Mouse (Mus musculus) cerebellum, postnatal 36 days (tissue): ENCODE data around the gene Sft2d1.
"Not testable (repeated sequence)": the region's sequence is repeated elsewhere in the genome, so short reads cannot be mapped to it uniquely, and the experiment has no call there.

Source experiments
- DNase-seq, 2 experiments: peaks; one replicate each; pipeline ENCODE4 v3.0.0; 2021 to 2022; ENCODE audit warnings: mixed read lengths in 2 of 2

The Sft2d1 gene

DNA sequence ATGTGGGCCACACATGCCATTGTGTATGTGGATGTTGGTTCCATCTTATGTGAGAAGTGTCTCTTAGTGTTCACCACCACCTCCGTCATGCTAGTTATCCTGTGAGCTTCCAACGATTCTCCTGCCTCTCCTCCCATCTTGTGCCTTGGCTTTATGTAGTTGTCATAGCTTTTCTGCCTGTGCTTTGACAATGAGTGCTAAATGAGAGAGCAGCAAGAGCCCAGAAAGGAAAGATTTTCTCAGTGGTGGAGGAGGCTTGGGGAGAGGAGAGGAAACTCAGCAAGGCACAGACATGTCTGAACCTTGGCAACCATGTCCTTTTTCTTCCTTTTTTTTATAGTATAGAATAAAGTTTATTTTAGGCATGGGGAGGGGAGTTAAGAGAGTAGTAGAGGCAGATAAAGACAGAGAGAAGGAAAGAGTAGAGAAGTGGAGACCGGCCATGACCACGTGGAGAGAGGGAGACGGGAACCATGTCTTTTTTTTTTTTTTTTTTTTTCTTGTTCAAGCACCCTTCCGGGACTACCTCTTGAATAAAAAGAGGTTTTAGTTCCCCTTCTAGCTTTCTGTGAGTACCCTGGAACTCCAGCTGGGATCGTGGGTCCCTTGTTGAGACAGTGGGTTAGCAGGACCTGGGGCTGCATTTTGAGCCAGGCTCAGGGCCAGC is 8.0 kb upstream of the Sft2d1 start:
- DNase-seq = no peak

DNA sequence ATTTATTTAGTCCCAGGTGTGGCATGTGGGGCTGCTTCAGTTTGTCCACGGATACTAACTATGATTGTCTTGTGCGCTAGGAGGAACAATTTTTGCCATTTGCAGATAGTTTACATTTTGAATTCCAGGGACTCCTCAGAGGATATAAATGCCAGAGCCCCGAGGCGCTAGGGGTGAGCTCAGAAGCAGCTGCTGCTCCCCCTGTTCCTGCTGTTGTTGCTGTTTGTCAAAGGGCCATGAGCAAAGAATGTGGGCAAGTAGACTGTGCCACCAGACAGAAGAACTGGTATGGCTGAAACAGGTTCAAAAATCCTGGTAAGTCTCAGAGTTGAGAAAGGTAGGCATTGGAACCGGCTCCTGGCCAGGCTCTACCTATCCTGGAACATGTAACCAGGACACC is 7.2 kb upstream of the Sft2d1 start:
- DNase-seq = no peak

DNA sequence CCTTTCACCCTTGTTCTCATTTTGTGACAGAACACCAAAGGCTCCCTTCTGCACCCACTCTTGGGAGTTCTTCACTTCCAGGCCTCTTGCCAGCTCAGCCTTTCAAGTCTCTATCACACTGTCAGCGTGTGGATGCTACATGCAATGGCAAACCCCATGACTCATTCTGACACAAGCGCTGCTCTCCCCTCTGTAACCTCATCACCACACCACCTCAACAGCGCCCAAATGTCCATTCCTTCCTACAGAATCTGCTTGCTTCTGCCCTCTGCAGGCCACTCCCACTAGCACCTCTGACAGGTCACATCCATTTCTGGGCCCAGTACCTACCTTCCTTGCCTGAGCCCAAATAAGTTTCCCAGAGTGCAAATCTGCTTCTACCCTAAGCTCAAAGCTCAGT is 5.1 kb upstream of the Sft2d1 start:
- DNase-seq = no peak

DNA sequence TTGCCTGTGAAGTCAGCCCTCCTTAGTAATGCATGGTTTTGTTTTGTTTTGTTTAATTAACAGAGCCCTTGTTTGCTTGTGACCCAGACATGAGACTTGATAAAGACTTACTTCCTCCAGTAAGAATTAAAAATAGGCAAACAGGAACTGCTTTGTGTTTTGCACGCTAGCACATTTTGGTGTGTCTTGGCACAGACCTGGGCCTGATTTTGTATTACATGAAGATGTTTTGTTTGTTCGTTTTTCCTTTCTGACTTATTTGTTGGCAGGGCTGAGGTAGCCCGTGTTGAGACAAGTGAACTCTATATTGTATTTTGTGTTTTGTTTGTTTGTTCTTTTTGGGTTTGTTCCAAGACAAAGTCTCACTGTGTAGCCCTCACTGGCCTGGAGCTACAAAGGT is 849 bp downstream of the Sft2d1 start:
- no peak for DNase-seq

DNA sequence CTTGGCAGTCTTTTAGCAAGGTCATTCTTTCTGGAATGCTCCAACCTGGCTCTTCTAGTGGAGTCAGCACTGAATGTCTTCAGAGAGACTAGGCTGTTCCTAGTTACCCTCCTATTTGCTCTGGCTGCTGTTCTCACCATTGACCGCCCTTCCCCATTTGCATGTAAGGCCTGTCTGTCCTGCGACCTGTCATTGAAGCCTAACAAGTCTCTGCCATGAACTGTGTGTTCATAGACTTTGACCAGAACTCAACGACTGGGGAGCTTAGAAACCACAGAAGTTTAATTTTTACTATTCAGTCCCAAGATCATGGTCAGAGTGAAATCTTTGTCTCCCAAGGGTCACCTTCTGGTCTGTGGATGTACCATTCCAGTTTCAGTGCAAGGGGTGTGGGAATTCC is 3.1 kb downstream of the Sft2d1 start:
- no peak for DNase-seq

DNA sequence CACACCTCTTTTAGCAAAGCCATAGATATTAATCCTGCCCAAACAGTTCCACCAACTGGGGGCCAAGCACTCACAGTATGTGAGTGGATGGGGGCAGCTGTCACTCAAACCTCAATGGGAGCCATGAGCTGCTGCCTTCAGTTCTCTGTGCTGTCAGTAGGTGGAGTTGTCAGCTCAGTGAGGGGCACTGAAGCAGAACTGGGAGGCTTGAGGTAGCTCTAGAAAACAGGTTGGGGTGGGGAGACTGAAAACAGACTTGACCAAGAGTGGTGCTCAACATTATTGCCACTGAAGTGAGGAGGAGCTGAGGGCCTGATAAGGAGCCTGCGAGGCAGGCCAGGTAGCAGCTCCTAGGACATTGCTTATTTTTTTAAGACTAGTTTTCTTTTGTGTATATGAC is 5.3 kb downstream of the Sft2d1 start:
- no peak for DNase-seq

DNA sequence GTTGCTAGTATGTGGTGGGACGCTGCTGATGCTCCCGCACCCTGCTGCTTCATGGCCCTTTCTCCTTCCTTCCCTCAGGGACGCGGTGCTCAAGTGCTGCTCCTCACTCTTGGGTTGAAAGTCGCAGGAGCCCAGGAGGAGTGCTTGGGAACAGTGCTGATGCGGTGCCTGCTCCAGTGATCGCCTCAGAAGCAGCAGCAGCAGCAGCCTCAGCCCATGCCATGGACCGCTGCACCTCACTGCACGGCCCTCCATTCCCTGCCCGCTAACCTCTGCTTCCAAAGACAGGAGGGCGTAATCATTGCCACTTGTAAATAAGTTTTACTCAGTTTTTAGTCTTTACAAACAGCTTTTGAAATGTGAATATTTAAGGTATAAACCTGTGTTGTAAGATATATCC is 16.0 kb downstream of the Sft2d1 start:
- DNase-seq = not testable (repeated sequence)

DNA sequence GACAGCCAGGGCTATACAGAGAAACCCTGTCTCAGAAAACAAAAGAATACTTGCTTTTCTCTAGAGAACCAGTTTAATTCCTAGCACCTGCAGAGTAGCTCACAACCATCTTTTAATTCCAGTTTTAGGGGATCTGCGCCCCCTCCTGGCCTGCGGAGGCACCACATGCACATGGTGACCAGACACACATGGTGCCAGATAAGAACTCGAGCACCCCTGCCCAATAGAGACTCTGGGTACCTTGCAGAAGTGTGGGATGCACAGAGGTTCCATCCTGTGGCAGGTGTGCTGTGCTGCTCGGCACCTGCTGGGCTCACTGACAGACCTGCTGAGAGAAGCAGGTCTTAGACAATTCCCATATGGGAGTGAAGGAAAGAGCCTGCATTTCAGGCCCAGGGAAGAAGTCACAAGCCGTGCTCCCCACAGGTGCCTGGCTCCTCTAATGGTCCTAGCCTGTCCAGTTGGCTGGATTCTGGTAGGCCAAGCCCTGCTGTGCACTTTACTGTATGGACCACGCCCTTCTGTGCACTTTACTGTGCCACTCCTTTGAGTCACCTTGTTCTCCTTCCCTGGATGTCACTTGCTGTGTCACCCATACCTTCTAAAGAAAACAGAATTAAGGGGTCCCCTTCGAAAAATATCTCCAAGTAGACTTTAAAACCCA is 17.7 kb downstream of the Sft2d1 start:
- no peak for DNase-seq

DNA sequence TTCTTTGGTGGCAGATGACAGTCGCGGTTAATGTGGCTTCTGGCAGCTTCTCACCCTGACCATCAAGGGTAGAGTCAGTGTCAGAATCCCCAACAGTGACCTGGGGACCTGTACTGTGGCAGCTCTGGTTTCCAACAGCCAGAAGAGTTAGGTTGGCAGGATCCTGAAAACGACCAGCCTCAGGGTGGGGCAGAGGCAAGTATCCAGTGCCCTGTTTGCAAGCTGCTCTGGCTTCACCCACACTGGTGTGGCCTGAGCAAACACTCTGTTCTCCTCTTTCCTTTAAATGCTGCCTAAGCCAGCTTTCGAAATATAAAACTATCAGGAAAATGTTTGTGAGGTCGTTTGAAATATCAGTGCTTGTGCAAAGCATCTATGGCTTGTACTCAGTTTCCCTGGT is 19.7 kb downstream of the Sft2d1 start:
- DNase-seq = no peak

DNA sequence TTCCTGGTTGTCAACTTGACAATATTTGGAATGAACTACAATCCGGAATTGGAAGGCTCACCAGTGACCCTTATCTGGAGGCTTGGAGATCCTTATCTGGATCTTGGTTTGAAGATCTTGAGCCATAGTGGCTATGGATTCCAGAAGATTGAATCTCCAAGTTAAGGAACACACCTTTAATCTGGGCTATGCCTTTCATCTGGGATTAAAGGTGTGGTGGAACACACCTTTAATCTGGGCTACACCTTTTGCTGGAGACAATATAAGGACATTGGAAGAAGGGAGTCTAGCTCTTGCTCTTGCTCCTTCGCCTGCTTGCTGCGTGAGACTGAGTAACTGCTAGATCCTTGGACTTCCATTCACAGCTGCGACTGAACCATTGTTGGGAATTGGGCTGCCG is 26.3 kb downstream of the Sft2d1 start, which contains the start of gene Prr18:
TSS of gene Prr18 (plus strand) at position 301 of the 400 bp plus-strand sequence.
- DNase-seq = not testable (repeated sequence)

DNA sequence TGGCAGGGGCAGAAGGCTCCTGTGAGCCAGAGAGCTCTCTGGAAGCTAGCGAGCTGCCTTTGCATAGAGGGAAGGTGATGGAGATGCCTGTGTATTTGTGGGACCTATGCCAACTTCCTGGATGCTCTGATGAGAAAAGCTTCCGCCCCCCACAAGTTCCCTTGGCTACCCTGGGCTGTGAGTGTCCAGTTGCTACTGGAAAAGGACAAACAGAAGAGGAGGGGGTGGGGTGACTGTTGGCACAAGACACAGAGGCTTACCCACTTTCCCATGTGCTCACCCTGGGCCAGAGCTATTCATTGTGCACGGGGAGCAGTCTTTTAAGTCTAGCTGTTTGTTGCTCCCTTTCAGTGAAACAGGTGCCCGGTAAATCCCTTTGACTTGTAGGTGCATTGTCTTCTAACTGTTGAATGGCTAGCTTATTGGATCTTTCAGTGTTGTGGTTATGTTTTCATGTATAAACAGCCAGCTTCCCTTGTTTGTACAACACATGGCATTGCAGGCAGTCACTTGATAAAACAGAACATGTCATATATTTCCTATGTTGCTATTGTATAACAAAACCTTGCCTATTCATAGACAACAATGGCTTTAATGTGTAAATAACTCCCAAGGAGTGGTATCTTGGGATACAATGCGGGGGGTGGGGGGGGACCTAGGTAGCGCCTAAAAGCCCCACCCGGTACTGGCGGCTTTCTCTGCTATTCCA is 28.9 kb downstream of the Sft2d1 start:
- peak; percentile 12 to 15 for DNase-seq

DNA sequence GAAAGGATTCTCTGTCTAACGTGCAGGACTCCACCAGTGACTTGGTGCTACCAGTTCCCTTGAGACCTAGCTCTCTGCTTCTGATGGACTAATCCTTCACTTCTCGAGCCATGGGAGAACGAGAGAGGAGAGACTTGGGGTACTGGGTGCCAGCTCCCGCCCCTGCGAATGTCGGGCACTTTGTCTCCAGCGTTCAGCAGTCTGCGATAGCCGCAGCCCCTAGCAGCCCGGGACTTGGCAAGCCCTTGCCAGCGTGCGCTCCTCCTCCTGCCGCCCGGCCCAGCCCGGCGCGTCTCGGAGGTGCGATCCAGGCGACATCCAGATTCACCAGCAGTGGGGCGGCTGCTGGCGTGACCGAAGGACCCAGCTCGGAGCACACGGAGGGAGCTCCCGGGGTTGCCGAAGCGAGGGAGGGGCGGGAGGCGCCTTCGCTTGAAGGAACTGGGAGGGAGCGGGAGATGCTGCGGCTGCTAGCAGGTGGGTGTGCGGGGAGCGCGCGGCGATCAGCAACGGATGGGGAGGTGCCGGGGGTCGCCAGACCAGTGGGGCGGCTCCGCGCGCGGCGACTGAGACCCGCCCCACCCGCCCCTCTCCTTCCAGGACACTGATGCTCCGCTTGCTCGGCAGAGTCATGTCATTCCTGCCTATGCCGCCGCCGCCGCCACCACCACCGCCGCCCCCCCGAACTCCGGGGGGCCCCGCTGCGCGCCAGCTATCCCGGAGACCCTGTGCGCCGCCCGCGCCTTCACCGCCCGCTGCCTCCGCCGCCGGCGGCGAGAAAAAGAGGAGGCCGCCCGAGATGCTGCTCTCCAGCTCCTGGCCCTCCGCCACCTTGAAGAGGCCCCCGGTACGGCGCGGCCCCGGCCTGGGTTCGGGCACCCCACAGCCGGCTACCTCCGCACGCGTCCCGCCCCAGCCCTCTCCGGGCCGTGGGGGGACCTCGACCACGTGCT is 29.8 kb downstream of the Sft2d1 start:
- DNase-seq = peak; percentile 46 to 50

DNA sequence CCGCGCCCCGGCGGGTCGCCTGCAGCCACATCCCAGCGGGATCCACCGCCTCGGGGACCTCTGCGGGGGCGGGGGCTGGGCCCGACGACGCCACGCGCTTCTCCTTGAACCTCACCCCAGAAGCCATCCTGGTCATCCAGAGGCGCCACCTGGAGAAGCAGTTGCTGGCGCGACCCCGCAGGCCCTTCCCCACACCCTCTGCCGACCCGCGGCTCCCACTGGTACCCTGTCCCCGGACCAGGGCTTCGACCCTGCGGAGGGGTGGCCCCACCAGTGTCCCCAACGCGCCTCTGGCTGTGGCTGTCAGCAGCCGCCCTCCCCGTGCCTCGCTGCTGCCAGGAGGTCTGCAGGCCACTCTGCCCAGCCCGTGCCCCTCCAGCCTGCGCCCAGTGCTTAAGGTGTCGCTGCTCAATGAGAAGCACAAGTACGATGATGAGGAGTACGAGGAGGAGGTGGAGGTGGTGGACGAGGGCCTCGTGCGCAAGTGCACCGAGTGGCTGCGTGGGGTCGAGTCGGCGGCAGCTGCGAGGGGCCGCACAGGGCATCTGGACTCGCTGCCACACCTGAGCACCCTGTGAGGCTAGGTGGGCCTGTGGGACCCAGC is 30.6 kb downstream of the Sft2d1 start:
- peak in 1 of 2 experiments; percentile 32 for DNase-seq

DNA sequence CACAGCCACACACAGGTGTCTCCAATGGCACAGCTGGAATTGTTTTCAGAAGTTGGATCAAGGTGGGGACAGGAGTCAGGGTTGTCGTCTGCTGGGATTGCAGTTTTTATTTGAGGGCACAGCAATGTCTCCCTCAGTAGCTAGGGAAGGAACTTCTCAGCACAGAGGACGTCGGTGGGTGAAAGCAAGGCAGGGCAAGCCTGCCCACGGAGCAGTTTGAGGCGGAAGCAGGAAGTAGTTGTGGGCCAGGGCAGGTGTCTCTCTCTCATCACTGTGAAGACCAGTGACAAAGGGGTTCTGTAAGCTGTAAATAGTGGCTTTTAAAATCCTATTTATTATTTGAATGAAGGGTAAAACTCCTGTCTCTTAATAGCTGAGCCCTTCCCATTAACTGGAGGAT is 31.8 kb downstream of the Sft2d1 start:
- no peak for DNase-seq

DNA sequence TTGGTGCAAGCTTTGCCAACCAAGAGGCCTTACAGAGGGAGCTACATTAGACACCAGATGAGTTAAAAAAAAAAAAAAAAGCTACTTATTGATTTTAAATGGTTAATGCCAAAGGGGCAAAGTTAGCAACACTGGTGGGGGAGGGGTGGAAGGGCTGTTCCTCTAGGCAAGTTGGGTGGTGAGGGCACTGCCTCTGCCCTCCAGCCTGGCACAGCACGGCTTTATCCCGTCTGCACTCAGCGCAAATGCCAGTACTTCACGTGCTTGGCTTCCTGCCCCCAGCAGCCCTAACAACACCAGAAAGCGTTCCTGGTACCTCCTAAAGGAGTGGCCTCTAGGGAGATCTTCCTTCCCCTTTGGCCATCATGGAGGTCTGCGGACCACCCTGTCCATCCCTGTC is 32.5 kb downstream of the Sft2d1 start:
- no peak for DNase-seq

DNA sequence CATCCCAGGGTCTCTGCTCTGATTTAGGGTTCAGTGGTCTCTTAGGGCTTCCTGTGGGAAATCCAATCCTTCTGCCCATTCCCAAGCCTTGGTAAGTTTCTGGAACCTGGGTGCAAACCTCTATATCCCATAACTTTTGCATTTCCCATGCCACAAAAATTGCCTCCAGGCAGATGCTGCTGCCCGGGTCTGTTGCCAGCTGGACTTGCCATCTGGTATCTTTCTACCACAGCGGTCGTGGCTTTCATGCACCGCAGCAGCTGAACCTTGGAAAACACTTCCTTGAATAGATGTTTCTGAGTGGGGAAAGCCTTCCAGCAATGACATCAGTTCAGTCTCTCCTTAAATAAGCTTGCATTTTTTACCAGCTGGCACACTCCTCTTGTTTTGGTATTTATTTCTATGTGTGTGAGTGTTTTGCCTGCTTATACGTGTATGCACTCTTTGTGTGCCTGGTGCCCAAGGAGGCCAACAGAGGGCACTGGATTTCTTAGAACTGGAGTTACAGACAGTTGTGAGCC is 36.9 kb downstream of the Sft2d1 start:
- no peak for DNase-seq

DNA sequence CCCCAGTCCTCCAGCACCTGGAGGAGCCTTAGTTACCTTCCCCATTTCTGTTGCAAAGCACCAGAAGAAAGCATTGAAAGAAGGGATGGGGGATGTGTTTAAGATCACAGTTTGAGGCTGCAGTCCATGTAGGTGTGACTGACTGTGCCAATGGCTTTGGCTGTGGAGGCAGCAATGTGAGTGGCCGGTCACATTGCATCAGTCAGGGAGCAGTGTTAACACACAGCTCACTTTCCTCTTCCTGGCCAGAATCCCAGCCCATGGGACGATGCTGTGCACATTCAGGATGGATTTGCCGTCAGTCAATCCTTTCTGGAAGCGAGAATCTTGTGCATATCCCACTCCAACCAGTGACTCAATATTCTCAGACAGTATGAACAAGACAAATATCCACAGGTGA is 38.0 kb downstream of the Sft2d1 start:
- no peak for DNase-seq

DNA sequence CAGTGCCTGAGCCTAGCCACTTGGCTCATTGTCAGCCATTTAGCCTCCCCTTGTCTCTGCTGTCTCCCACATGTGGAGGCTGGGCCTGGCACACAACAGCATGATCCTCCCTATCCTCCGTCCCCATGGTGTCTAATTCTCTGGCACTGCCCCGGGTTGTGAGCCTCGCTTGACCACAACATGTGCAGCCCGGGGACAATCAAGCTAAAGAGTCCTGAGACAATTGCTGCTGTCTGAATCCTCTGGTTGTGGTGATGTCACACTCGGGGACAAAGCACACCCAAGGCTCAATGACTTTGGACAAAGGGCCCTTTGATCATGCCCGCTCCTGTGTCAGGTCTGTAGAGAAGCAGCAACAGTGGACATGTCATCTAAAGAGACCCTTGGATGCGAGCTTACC is 40.2 kb downstream of the Sft2d1 start:
- no peak for DNase-seq

DNA sequence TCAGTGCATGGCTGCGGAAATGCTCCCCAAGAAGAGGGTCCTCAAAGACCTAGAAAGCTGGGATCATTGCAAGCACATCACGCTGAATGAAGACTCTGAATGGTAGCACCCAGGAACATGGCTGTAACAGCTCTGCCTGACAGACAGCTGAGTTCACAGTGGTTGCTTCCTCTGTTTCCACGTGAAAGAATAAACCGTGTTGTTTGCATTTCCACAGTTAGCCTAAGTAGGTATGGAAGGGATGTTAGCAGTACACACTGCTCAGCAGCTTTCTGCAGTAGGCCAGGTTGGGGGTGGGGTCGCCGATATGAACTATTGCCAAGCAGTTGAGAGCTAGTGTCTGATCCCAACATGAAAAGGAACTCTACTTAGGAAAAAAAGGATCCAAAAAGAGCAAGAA is 44.8 kb downstream of the Sft2d1 start, which contains the start of gene T2:
TSS of gene T2 (plus strand) at position 301 of the 400 bp plus-strand sequence.
- no peak for DNase-seq

DNA sequence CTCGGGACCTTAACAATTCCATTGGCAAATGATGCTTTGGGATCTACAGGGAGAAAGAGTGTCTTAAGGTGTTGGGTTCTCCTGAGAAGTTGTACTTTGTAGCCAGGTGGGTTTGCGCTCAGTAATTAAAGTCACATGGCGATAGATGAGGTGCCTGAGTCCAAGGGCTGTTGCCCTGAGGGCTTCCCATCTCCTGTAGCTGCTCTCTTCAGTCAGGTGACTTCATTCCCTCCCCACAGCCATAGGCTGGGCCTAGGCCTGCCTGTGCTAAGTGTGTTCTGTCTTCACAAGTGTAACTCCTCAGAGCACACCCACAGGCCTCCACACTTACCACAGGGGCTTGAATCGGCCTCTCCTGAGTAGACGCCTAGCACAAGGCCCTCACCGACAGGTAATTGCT is 46.6 kb downstream of the Sft2d1 start:
- no peak for DNase-seq

DNA sequence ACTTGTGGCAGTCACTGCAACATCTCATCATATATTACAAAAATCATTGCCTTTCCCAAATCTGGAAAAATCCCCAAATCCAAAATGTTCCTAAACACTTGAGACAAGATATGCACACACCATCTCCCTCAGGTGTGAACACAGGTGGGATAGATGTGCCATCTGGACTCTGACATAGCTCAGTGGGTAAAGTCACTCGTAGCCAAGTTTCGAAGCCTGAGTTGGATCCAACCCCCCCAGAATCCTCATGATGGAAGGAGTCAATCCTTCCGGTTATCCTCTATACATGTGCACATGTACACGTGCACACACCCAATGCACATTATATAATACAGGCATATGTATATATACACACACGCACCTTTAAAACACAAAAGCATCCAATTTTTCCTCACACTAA is 50.0 kb downstream of the Sft2d1 start:
- DNase-seq = no peak
